Comparison of ENCODE assay signal across 10 mouse cellular contexts in genomic region chr9:35354652-35355130, GRCm38 (mm10).
DNase-seq lines count a peak whose midpoint lies in the region; ATAC-seq and TF ChIP-seq lines count a peak whose summit lies in the region.
"Had no signal": no experiment of that assay in that cellular context is flagged by ENCODE, and none has a peak within 500 bp of the region (broad histone marks: within the 10 kb centered on the region; RNA-seq: fewer than 3 reads in every experiment).

No protein-coding gene starts in this region.

- DNase-seq in kidney, postnatal 0 days (ENCODE audit: low spot score): no peak
- DNase-seq in kidney, adult 11 months: no peak
- DNase-seq in layer of hippocampus, adult 9-11 months: no peak
- DNase-seq in urinary bladder, postnatal 25 days (ENCODE audit: low spot score): no peak
- DNase-seq: adrenal gland, adult 2 months; cerebellum, postnatal 36 days; liver, embryonic 13.5 days had no signal

- no peak overlapping the region for H3K4me2 ChIP-seq in kidney, postnatal 0 days (ENCODE audit: low read length)
- H3K4me2 ChIP-seq in embryonic facial prominence, embryonic 15.5 days (replicated peaks): no peak overlapping the region
- H3K4me2 ChIP-seq in forebrain, embryonic 16.5 days (ENCODE audit: low read length): no peak overlapping the region
- no peak overlapping the region for H3K4me2 ChIP-seq in midbrain, embryonic 13.5 days (replicated peaks)
- H3K4me2 ChIP-seq: liver, embryonic 13.5 days had no signal

- H3K27ac ChIP-seq in kidney, postnatal 0 days: no peak overlapping the region
- H3K27ac ChIP-seq in embryonic facial prominence, embryonic 15.5 days (replicated peaks): 0 out of 2 replicates have a peak overlapping the region, but pooled peaks have one; percentile 17
- no peak overlapping the region for H3K27ac ChIP-seq in forebrain, embryonic 16.5 days (ENCODE audit: low read length)
- no peak overlapping the region for H3K27ac ChIP-seq in midbrain, embryonic 13.5 days
- H3K27ac ChIP-seq: liver, embryonic 13.5 days had no signal

- H3K9ac ChIP-seq in kidney, postnatal 0 days (ENCODE audit: low read depth, low read length): no peak overlapping the region
- H3K9ac ChIP-seq in embryonic facial prominence, embryonic 15.5 days: no peak overlapping the region
- no peak overlapping the region for H3K9ac ChIP-seq in forebrain, embryonic 16.5 days (replicated peaks; ENCODE audit: low read depth, low read length)
- no peak overlapping the region for H3K9ac ChIP-seq in midbrain, embryonic 13.5 days (replicated peaks)
- H3K9ac ChIP-seq: liver, embryonic 13.5 days had no signal

- no peaks in the 10 kb centered on the region for H3K4me1 ChIP-seq in kidney, postnatal 0 days (replicated peaks; ENCODE audit: insufficient read depth, low read length)
- peaks cover 32% of the 10 kb centered on the region for H3K4me1 ChIP-seq in embryonic facial prominence, embryonic 15.5 days
- H3K4me1 ChIP-seq in forebrain, embryonic 16.5 days (replicated peaks; ENCODE audit: control insufficient read depth, insufficient read depth, low read length): peaks cover 11% of the 10 kb centered on the region
- H3K4me1 ChIP-seq in midbrain, embryonic 13.5 days (replicated peaks): peaks cover 11% of the 10 kb centered on the region
- H3K4me1 ChIP-seq: liver, embryonic 13.5 days had no signal

- ATAC-seq in kidney, postnatal 0 days (replicated peaks; ENCODE audit: low FRiP score, low read depth): peak; percentile 79
- ATAC-seq in embryonic facial prominence, embryonic 15.5 days (ENCODE audit: insufficient number of reproducible peaks, low FRiP score, low TSS enrichment, low read depth): peak; percentile 76
- ATAC-seq in forebrain, embryonic 16.5 days: peak; percentile 72; the same call in 1 of the 2 replicates
- ATAC-seq in midbrain, embryonic 13.5 days: peak; percentile 53

- H3K9me3 ChIP-seq in kidney, postnatal 0 days (replicated peaks; ENCODE audit: low read length): no peaks in the 10 kb centered on the region
- no peaks in the 10 kb centered on the region for H3K9me3 ChIP-seq in embryonic facial prominence, embryonic 15.5 days (replicated peaks)
- H3K9me3 ChIP-seq in forebrain, embryonic 16.5 days (ENCODE audit: control insufficient read depth, low read length): no peaks in the 10 kb centered on the region
- H3K9me3 ChIP-seq in midbrain, embryonic 13.5 days: no peaks in the 10 kb centered on the region
- H3K9me3 ChIP-seq: liver, embryonic 13.5 days had no signal

- H3K4me3 ChIP-seq in kidney, postnatal 0 days (replicated peaks; ENCODE audit: low read depth, low read length): no peak overlapping the region
- no peak overlapping the region for H3K4me3 ChIP-seq in embryonic facial prominence, embryonic 15.5 days (replicated peaks)
- no peak overlapping the region for H3K4me3 ChIP-seq in forebrain, embryonic 16.5 days (replicated peaks; ENCODE audit: low read length)
- no peak overlapping the region for H3K4me3 ChIP-seq in midbrain, embryonic 13.5 days (replicated peaks)
- H3K4me3 ChIP-seq: liver, embryonic 13.5 days had no signal

- TF ChIP-seq CTCF in kidney, postnatal 0 days (IDR thresholded peaks at IDR 0.05; ENCODE audit: low read depth): no peak

- no peaks in the 10 kb centered on the region for H3K27me3 ChIP-seq in kidney, postnatal 0 days (ENCODE audit: insufficient read depth, low read length)
- H3K27me3 ChIP-seq in embryonic facial prominence, embryonic 15.5 days: no peaks in the 10 kb centered on the region
- no peaks in the 10 kb centered on the region for H3K27me3 ChIP-seq in forebrain, embryonic 16.5 days (replicated peaks; ENCODE audit: control insufficient read depth, insufficient read depth, low read length)
- H3K27me3 ChIP-seq in midbrain, embryonic 13.5 days: peaks cover 4% of the 10 kb centered on the region; the same call in 1 of the 2 replicates
- H3K27me3 ChIP-seq: liver, embryonic 13.5 days had no signal

- H3K36me3 ChIP-seq in kidney, postnatal 0 days (ENCODE audit: insufficient read depth, low read length): no peaks in the 10 kb centered on the region
- H3K36me3 ChIP-seq in embryonic facial prominence, embryonic 15.5 days: no peaks in the 10 kb centered on the region
- no peaks in the 10 kb centered on the region for H3K36me3 ChIP-seq in forebrain, embryonic 16.5 days (ENCODE audit: control insufficient read depth, insufficient read depth)
- H3K36me3 ChIP-seq in midbrain, embryonic 13.5 days: no peaks in the 10 kb centered on the region
- H3K36me3 ChIP-seq: liver, embryonic 13.5 days had no signal

- whole genome bisulfite sequencing in kidney, postnatal 0 days: 52% methylated on average over 7 of the region's 7 CpGs
- WGBS in embryonic facial prominence, embryonic 15.5 days: 34% methylated on average over 7 of the region's 7 CpGs
- 42% methylated on average over 7 of the region's 7 CpGs for WGBS in forebrain, embryonic 16.5 days
- WGBS in midbrain, embryonic 13.5 days: 57% methylated on average over 7 of the region's 7 CpGs
